Mouse (Mus musculus) embryonic stem cell, embryonic (primary cell): Measurements from ENCODE around the gene Klf2.

Experiments used
- CTCF ChIA-PET, 4 experiments: fragments of 300-600 bp in 2 of 4; fragments of 350-600 bp in 2 of 4; sonication (Branson Sonifier 250); formaldehyde crosslinking; loops; one replicate each; lab custom pipeline; 2022; ENCODE audit warnings: inconsistent platforms in 2 of 4; lab: Charles Lee
- POLR2A ChIA-PET, 4 experiments: fragments of 300-600 bp in 2 of 4; fragments of 350-600 bp in 2 of 4; sonication (Branson Sonifier 250); formaldehyde crosslinking; loops; one replicate each; lab custom pipeline; 2022; ENCODE audit warnings: antibody characterized with exemption in 4 of 4, inconsistent platforms in 1 of 4; lab: Charles Lee

Klf2 gene

DNA sequence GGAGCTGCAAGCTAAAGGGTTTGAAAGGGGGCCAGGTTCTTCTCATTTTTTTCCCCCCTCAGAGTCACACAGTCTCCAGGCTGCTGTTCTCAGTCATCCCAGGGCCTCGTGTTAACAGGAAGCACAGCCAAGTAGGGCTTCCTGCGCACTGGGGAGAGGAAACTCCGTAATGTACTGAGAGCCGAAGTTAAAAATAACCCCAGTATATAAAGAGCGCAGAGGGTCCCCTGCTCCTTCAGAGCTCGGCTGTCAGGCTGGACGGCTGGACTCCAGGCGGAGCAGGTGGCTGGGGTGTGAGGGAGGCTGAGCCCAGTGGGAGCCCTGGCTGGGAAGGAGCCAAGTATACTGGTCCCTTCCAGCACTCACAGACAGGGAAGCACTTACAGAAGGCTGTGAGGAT lies 23.2 kb upstream of the Klf2 start:
- CTCF ChIA-PET = interaction anchor here in 2 of 4 experiments (0.7 to 1.8 kb wide), 3 partner anchors 24 to 70 kb away, joined by 3 to 5 read pairs (median 3); partner anchors contain the start of gene Ap1m1 (in 1 of the 2)
- POLR2A ChIA-PET = interaction anchor here (0.5 to 14.3 kb wide), 34 partner anchors 10 to 686 kb away, joined by 3 to 277 read pairs (median 4); partner anchors contain the start of genes Klf2 (in 3 of the 4) and Gm10282 (in 1 of the 4)

DNA sequence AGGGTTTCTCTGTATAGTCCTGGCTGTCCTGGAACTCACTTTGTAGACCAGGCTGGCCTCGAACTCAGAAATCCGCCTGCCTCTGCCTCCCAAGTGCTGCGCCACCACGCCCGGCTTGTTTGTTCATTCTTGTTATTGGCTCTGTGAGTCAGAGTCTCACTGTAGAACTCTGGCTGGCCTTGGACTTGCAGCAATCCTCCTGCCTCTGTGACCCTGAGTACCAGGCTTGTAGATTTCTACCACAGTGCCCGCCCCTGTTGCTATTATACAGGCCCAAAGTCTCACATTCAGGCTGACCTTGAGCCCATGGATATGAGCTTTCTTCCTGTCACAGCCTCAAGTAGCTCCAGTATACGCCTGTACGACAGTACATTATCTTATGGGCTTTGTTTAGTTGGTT lies 22.3 kb upstream of the Klf2 start:
- ChIA-PET CTCF (interaction anchor here in 3 of 4 experiments (0.6 to 1.4 kb wide), 4 partner anchors 14 to 69 kb away, joined by 3 to 4 read pairs (median 4); no protein-coding TSS in a partner anchor), POLR2A (interaction anchor here (0.5 to 14.3 kb wide), 34 partner anchors 9 to 462 kb away, joined by 3 to 277 read pairs (median 4); partner anchors contain the start of genes Klf2 (in 3 of the 4) and Gm10282 (in 1 of the 4))

DNA sequence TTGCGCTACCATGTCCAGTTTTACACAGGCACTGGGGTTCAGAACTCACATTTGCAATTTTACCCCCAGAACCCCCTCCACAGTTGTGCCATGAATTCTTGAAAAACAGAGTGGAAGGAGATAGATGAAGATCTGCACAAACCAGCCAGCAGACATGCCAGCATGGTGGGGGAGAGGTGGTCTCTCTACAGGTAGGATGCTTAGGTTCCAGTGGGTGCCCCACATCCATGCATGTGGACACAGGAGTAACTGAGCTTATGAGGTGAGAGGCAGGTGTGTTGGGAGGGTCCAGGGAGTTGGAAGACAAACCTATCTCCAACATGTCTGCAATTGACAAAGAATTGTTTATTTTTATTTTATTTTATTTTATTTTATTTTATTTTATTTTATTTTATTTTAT lies 19.9 kb upstream of the Klf2 start:
- POLR2A ChIA-PET = interaction anchor here in 3 of 4 experiments (0.6 to 6.0 kb wide), 13 partner anchors 13 to 494 kb away, joined by 3 to 69 read pairs (median 5); partner anchors contain the start of gene Klf2 (in 2 of the 3)
- CTCF ChIA-PET = interaction anchor here in 1 of 4 experiments (0.6 to 1.3 kb wide), 2 partner anchors 17 to 26 kb away, joined by 3 to 6 read pairs; no protein-coding TSS in a partner anchor

DNA sequence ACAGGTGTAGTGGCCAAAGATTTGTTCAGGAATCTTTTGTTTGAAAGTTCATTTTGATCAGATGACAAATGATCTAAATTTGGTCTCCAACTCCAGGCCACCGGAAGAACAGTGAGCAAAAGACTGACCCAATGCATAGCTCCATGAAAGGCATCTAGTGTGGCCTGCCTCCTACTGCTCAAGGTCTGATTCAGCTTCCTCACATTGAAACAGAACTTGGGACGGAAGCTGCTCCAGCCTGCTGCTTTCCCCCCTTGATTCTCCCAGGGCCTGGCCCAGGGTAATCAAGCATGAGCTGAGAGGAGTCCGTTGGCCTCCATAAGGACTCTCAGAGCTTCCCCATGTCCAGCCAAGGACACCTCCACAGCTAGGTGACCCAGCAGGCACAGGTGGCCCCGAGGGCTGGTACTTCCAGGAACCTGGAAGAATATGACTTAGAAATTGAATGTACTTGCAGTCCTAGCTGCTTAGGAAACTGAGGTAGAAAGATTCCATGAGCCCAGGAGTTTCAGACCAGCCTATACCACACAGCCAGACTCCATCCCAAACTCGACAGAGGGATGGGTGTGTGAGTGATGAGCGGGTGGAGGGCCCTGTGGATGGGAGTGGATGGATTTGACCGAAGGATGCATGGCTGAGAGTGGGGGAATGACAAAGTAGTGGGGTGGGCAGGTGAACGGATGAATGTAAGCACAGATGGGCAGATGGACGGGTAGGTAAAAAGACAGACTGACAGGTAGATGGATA lies 18.0 kb upstream of the Klf2 start:
- POLR2A ChIA-PET = interaction anchor here (0.6 to 6.0 kb wide), 29 partner anchors 9 to 270 kb away, joined by 3 to 69 read pairs (median 4); partner anchors contain the start of genes Klf2 (in 3 of the 4), 1700030K09Rik (in 1 of the 4), Calr3 (in 1 of the 4) and Smim7 (in 1 of the 4)
- CTCF ChIA-PET = interaction anchor here in 3 of 4 experiments (0.7 to 1.8 kb wide), 5 partner anchors 10 to 40 kb away, joined by 3 to 6 read pairs (median 4); no protein-coding TSS in a partner anchor

DNA sequence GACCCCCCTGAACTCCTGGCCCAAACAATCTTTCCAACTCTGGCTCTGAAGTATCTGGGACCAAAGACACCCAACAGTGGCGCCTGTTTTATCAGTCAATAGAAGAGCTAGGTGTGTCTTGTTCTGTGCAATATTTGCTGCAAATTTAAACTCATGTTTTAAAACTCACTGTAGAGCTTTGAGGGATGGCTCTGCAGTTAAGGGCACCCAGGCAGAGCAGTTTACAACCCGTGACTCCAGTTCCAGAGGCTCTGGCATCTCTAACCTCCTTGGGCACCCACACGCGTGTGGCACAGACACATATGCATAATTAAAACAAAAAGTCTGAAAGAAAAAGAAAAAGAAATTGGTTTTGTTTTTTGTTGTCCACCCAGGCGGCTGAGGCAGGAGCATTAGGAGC lies 17.3 kb upstream of the Klf2 start:
- POLR2A ChIA-PET = interaction anchor here in 2 of 4 experiments (1.0 to 6.0 kb wide), 16 partner anchors 10 to 59 kb away, joined by 3 to 69 read pairs (median 6); partner anchors contain the start of gene Klf2 (in 2 of the 2)
- CTCF ChIA-PET = no interaction called here

DNA sequence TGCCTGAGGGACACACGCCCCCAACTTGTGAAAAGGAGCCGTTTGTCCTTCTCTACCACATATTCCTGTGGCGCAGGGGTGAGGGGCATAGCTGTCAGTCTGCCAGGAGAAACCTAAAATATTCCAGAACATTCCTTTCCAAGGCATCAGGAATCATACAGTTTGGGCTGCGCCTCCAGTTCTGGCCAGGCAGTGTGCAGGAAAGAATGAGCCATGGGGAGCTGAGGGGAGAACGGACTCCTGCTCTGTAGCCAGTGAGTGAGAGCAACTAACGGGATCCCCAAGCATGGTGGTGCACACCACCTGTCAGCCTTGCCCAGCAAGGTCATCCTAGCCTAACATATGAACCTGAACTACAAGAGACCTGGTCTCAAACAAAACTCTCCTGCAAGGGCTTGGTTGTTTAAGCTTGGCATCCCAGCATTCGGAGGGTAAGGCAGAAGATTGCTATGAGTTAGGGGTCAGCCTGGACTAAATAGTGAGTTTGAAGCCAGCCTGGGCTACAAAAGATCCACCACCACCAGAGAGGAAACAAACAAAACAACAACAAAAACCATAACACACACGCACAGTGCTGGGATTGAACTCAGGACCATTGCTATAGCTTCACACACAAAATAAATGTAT lies 15.7 kb upstream of the Klf2 start:
- ChIA-PET CTCF (interaction anchor here in 2 of 4 experiments (1.0 kb wide), 2 partner anchors 30 to 31 kb away, joined by 3 to 4 read pairs; no protein-coding TSS in a partner anchor), POLR2A (interaction anchor here in 3 of 4 experiments (0.6 to 6.0 kb wide), 27 partner anchors 8 to 155 kb away, joined by 3 to 69 read pairs (median 6); partner anchors contain the start of gene Klf2 (in 2 of the 3))

DNA sequence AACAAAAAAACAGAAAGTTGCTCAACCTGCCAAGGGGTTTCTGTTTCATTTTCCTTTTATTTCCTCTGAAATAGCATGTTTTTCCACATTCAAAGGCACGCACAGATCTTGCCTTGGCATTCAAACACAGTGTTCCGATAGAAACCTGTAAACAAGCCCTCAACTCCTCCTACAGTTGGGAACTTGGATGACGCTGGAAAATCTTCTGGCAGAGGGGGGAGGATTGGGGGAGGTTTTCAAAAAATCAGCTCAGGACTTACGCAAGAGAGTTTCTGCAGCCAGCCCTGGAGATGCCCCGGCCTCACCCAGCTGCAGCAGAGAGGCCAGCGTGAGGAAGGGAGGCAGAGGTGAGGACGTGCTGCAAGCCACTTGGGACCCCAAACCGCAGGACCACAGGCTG lies 15.2 kb upstream of the Klf2 start:
- ChIA-PET CTCF (interaction anchor here in 2 of 4 experiments (1.0 kb wide), 2 partner anchors 31 kb away, joined by 3 to 4 read pairs; no protein-coding TSS in a partner anchor), POLR2A (interaction anchor here in 3 of 4 experiments (0.6 to 6.0 kb wide), 29 partner anchors 7 to 156 kb away, joined by 3 to 69 read pairs (median 6); partner anchors contain the start of gene Klf2 (in 2 of the 3))

DNA sequence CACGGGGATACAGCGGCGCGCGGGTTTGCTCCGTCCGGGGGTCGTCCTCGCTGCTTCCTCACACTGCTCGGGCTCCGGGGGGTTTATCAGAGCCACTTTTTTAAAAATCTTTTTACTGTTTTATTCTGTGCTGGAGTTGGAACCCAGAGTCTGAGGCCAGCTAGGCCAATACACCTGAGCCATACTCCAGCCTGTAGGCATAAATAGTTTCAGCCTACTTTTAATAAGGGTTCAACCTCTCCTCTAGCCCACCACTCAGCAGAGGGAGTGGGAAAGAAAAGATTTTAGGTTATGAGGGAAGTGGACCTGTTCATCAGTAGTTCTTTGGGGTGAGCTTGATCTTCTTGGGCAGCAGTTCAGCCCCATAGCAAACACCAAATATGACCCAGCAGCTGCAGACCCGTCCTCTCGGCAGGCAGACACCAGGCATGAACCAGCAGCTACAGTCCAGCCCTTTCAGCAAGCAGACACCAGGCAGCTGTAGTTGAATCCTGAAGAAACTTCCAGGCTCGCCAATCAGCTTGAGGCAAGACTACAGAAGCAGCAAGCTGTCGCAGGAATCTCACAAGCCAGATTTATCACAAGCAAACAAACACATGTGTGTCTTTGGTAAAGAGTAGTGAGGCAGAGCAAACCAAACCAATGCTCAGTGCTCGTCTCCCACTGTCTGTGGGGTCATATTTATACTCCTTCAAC lies 13.5 kb upstream of the Klf2 start, which contains the start of gene Gm10282:
TSS of gene Gm10282 (minus strand) at position 51 of the 696 bp plus-strand sequence.
- CTCF ChIA-PET = interaction anchor here in 2 of 4 experiments (0.6 to 1.0 kb wide), 2 partner anchors 33 to 39 kb away, joined by 3 to 4 read pairs; no protein-coding TSS in a partner anchor
- POLR2A ChIA-PET = interaction anchor here (0.6 to 1.6 kb wide), 29 partner anchors 8 to 350 kb away, joined by 3 to 17 read pairs (median 4); partner anchors contain the start of gene Klf2 (in 3 of the 4)

GRCm38 (mm10) chr8:72306913-72307312 lies 11.9 kb upstream of the Klf2 start:
- ChIA-PET POLR2A (interaction anchor here in 2 of 4 experiments (1.0 to 1.1 kb wide), 2 partner anchors 9 kb away, joined by 3 to 5 read pairs; no protein-coding TSS in a partner anchor), CTCF (no interaction called here)

GRCm38 (mm10) chr8:72308276-72308675 lies 10.6 kb upstream of the Klf2 start:
- CTCF ChIA-PET = no interaction called here
- POLR2A ChIA-PET = interaction anchor here in 3 of 4 experiments (0.5 to 38.3 kb wide), 17 partner anchors 8 to 70 kb away, joined by 3 to 3163 read pairs (median 5); partner anchors contain the start of gene Klf2 (in 3 of the 3)

- POLR2A ChIA-PET = interaction anchor here (0.6 to 38.3 kb wide), 56 partner anchors 8 to 1026 kb away, joined by 3 to 3163 read pairs (median 4); partner anchors contain the start of genes Klf2 (in 4 of the 4), Ap1m1 (in 2 of the 4) and Slc27a1 (in 1 of the 4)
- CTCF ChIA-PET = interaction anchor here in 3 of 4 experiments (0.6 to 1.2 kb wide), 11 partner anchors 11 to 71 kb away, joined by 3 to 6 read pairs (median 3); partner anchors contain the start of gene Ap1m1 (in 1 of the 3)
These were observed 7.9 kb upstream of the Klf2 start for GRCm38 (mm10) chr8:72310849-72311506.

DNA sequence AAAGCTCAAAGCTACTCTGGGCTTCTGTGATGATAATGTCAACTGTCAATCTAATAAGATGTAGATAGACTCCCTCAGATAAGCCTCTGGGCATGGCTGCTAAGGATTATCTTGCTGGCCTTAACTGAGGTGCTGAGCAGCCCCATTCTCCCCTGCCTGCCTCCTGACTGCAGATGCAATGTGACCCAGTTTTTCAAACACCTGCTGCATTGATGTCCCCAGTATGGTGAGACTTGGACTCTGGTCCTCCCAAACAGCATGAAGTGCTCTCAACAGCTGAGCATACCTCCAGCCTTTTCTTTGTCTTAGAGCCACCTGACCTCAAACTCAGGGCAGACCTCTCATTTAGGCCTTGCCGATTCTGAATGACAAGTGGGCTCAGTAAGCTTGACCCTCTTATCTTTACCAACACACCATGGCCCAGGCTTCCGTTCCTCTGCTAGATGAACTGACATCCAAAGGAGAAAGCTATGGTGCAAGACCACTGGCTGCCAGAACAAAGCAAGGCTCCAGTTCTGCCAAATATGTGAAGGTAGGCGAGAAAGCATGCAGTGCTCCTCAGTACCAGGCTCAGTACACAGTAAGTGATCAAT lies 5.8 kb upstream of the Klf2 start:
- ChIA-PET POLR2A (interaction anchor here (0.6 to 38.3 kb wide), 25 partner anchors 9 to 361 kb away, joined by 3 to 3163 read pairs (median 7); partner anchors contain the start of genes Klf2 (in 2 of the 4) and Ap1m1 (in 1 of the 4)), CTCF (interaction anchor here in 2 of 4 experiments (0.5 to 1.2 kb wide), 4 partner anchors 48 to 89 kb away, joined by 3 to 11 read pairs (median 6); no protein-coding TSS in a partner anchor)

DNA sequence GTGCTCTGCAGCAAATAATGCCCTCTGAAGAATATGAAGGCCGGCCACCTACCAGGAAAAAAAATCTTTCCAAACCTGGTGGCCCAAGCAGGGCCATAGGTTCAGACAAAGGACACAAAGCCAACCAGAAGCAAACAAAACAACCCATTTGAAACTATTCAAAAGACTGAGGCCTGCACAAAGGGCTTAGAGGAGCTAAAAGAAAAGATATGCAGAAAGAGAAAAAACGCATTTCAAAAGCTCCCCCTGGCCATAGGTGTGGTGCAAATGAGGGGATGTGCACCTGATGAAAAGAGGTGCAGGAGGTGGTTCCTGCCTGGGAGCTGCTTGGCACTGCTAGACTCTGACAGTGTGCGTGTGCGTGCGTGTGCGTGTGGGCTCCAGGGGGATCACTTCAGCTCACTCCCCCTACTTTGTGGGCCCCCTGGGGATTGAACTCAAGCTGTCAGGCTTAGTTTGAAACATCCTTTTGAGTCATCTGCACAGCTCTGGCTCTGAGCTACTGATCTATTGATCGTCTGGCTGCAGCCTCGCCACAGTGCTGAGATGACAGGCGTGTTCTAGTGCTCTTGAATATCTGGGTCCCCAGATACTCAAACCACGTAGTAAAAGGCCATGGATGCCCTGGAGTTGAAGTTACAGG lies 2.7 kb upstream of the Klf2 start:
- ChIA-PET POLR2A (interaction anchor here (0.6 to 38.3 kb wide), 115 partner anchors 8 to 1656 kb away, joined by 3 to 3163 read pairs (median 5); partner anchors contain the start of genes Ap1m1 (in 3 of the 4), Gm10282 (in 3 of the 4), Klf2 (in 2 of the 4) and Fam32a (in 1 of the 4)), CTCF (interaction anchor here (0.5 to 1.3 kb wide), 15 partner anchors 13 to 944 kb away, joined by 3 to 9 read pairs (median 3); partner anchors contain the start of gene Ap1m1 (in 1 of the 4))

GRCm38 (mm10) chr8:72317741-72318301 lies 1.0 kb upstream of the Klf2 start:
- ChIA-PET POLR2A (interaction anchor here (0.6 to 41.7 kb wide), 76 partner anchors 7 to 1421 kb away, joined by 3 to 3163 read pairs (median 4); partner anchors contain the start of genes Gm10282 (in 3 of the 4), Fam32a (in 2 of the 4), Klf2 (in 2 of the 4) and Med26 (in 2 of the 4)), CTCF (interaction anchor here in 3 of 4 experiments (0.6 to 1.3 kb wide), 4 partner anchors 21 to 208 kb away, joined by 3 to 5 read pairs (median 3); no protein-coding TSS in a partner anchor)
